Mouse (Mus musculus): ENCODE measurements around the gene Slc7a11. TPM values are rescaled to one million over a fixed set of nuclear protein-coding genes. Genes with fewer than 3 reads are reported as not detected.

The Slc7a11 gene
- polyA plus RNA-seq, 1 experiment from 2014 or later, result 0.11 TPM

DNA sequence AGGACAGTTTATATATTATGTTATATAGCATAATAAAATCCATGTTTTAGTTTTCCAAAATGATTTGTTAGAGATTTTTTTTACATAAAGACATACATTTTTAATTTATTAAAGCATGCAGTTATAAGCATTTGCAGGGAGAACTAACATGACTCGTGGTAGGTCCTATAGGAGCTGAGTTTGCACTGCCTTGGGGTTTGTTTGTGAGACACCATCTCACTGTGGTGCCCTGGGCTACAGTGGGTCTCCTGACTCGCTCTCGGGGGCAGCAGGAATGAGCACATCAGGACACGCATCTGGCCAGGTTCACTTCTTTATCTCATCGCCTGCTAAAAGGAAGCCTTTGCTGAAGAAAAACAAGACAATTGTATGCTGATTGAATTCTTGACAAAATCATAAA lies 257.0 kb downstream of the Slc7a11 start:
- Histone ChIP-seq H3K9me3 (ENCODE audit: low read depth, low read length) (no peaks in the 10 kb centered on the region), H3K4me3 (ENCODE audit: low read depth, low read length) (no peak overlapping the region), H3K27ac (ENCODE audit: low read depth) (no peak overlapping the region), H3K9ac (no peak overlapping the region), H3K4me1 (ENCODE audit: insufficient read depth) (no peaks in the 10 kb centered on the region), H3K4me2 (no peak overlapping the region), H3K27me3 (ENCODE audit: insufficient read depth, low read length) (no peaks in the 10 kb centered on the region), H3K36me3 (ENCODE audit: insufficient read depth) (no peaks in the 10 kb centered on the region)
- DNase-seq (no peak), ATAC-seq (ENCODE audit: insufficient read depth) (peak; percentile 63)
- no peak for TF ChIP-seq CTCF (IDR thresholded peaks at IDR 0.05; ENCODE audit: low read depth)
- 51% methylated on average over 5 of the region's 5 CpGs for WGBS

DNA sequence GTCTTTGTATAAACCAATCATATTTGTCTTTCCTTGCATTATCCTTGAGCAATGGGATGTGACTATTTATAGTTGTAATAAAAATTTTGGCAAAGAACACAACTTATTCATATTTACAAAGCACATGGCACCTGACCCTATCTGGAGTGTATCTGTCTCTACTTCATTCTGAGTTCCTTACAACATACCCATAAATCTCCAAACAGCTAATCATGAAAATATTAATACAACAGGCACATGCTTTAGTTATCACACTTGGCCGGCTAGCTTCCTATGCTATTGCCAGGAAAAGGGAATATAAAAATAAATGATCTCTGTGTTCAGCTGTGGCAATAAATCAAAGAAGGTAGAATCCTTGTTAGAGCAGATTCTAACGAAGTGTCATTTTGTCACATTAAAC lies 257.5 kb downstream of the Slc7a11 start:
- WGBS, result 37% methylated on average over 2 of the region's 2 CpGs
- no peak overlapping the region for H3K4me2 ChIP-seq
- H3K4me1 ChIP-seq (ENCODE audit: insufficient read depth), result no peaks in the 10 kb centered on the region
- no peaks in the 10 kb centered on the region for H3K36me3 ChIP-seq (ENCODE audit: insufficient read depth)
- H3K9me3 ChIP-seq (ENCODE audit: low read depth, low read length), result no peaks in the 10 kb centered on the region
- H3K27me3 ChIP-seq (ENCODE audit: insufficient read depth, low read length), result no peaks in the 10 kb centered on the region
- no peak overlapping the region for H3K27ac ChIP-seq (ENCODE audit: low read depth)
- no peak overlapping the region for H3K4me3 ChIP-seq (ENCODE audit: low read depth, low read length)
- no peak for TF ChIP-seq CTCF (IDR thresholded peaks at IDR 0.05; ENCODE audit: low read depth)
- DNase-seq (peak; percentile 86), ATAC-seq (ENCODE audit: insufficient read depth) (peak; percentile 96)
- no peak overlapping the region for H3K9ac ChIP-seq

GRCm38 (mm10) chr3:50160756-50161155 lies 282.7 kb downstream of the Slc7a11 start:
- H3K9me3 ChIP-seq (ENCODE audit: low read depth, low read length), result no peaks in the 10 kb centered on the region
- H3K4me2 ChIP-seq, result no peak overlapping the region
- WGBS, result 73% methylated on average over 2 of the region's 2 CpGs
- ATAC-seq (ENCODE audit: insufficient read depth), result no peak
- no peak for DNase-seq
- no peaks in the 10 kb centered on the region for H3K36me3 ChIP-seq (ENCODE audit: insufficient read depth)
- no peak overlapping the region for H3K27ac ChIP-seq (ENCODE audit: low read depth)
- H3K4me1 ChIP-seq (ENCODE audit: insufficient read depth), result no peaks in the 10 kb centered on the region
- no peaks in the 10 kb centered on the region for H3K27me3 ChIP-seq (ENCODE audit: insufficient read depth, low read length)
- no peak overlapping the region for H3K4me3 ChIP-seq (ENCODE audit: low read depth, low read length)
- H3K9ac ChIP-seq, result no peak overlapping the region
- no peak for TF ChIP-seq CTCF (IDR thresholded peaks at IDR 0.05; ENCODE audit: low read depth)

- no peak overlapping the region for H3K9ac ChIP-seq
- H3K4me2 ChIP-seq, result no peak overlapping the region
- no peaks in the 10 kb centered on the region for H3K4me1 ChIP-seq (ENCODE audit: insufficient read depth)
- H3K27ac ChIP-seq (ENCODE audit: low read depth), result no peak overlapping the region
- no peak for TF ChIP-seq CTCF (IDR thresholded peaks at IDR 0.05; ENCODE audit: low read depth)
- no peaks in the 10 kb centered on the region for H3K9me3 ChIP-seq (ENCODE audit: low read depth, low read length)
- H3K27me3 ChIP-seq (ENCODE audit: insufficient read depth, low read length), result no peaks in the 10 kb centered on the region
- H3K36me3 ChIP-seq (ENCODE audit: insufficient read depth), result no peaks in the 10 kb centered on the region
- DNase-seq (no peak), ATAC-seq (ENCODE audit: insufficient read depth) (no peak)
- no peak overlapping the region for H3K4me3 ChIP-seq (ENCODE audit: low read depth, low read length)
These were observed 299.3 kb downstream of the Slc7a11 start for GRCm38 (mm10) chr3:50144144-50144543.

DNA sequence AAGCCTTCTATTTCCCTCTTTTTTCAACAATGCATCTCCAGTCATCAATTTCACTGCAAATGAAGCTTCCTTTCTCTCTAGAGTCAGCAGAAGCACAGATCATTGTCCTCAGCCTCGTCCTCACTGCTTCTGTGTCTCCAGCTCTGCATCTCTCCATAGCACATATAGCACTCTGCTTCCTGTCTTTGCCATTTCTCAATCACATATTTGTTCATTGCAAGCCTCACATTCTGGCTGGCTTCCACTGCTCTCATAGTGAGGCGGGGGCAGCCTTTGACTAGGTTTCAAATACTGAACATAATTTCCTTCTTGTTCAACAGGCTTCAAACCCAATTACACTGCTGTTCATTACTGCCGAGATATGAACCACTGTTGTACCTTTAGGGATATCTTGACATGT lies 305.1 kb downstream of the Slc7a11 start:
- Histone ChIP-seq H3K27me3 (ENCODE audit: insufficient read depth, low read length) (no peaks in the 10 kb centered on the region), H3K4me3 (ENCODE audit: low read depth, low read length) (no peak overlapping the region), H3K27ac (ENCODE audit: low read depth) (no peak overlapping the region), H3K36me3 (ENCODE audit: insufficient read depth) (no peaks in the 10 kb centered on the region), H3K9ac (no peak overlapping the region), H3K9me3 (ENCODE audit: low read depth, low read length) (no peaks in the 10 kb centered on the region), H3K4me1 (ENCODE audit: insufficient read depth) (no peaks in the 10 kb centered on the region), H3K4me2 (no peak overlapping the region)
- 34% methylated on average over 3 of the region's 3 CpGs for WGBS
- no peak for TF ChIP-seq CTCF (IDR thresholded peaks at IDR 0.05; ENCODE audit: low read depth)
- ATAC-seq (ENCODE audit: insufficient read depth) (peak; percentile 78; the same call in 1 of the 2 replicates), DNase-seq (peak; percentile 84)

- ATAC-seq (ENCODE audit: insufficient read depth) (no peak), DNase-seq (no peak)
- no peaks in the 10 kb centered on the region for H3K4me1 ChIP-seq (ENCODE audit: insufficient read depth)
- no peaks in the 10 kb centered on the region for H3K36me3 ChIP-seq (ENCODE audit: insufficient read depth)
- TF ChIP-seq CTCF (IDR thresholded peaks at IDR 0.05; ENCODE audit: low read depth), result no peak
- 59% methylated on average over 5 of the region's 5 CpGs for WGBS
- H3K27me3 ChIP-seq (ENCODE audit: insufficient read depth, low read length), result no peaks in the 10 kb centered on the region
- H3K9me3 ChIP-seq (ENCODE audit: low read depth, low read length), result no peaks in the 10 kb centered on the region
- H3K4me2 ChIP-seq, result no peak overlapping the region
- H3K9ac ChIP-seq, result no peak overlapping the region
- H3K4me3 ChIP-seq (ENCODE audit: low read depth, low read length), result no peak overlapping the region
- H3K27ac ChIP-seq (ENCODE audit: low read depth), result no peak overlapping the region
These were observed 311.2 kb downstream of the Slc7a11 start for GRCm38 (mm10) chr3:50132204-50132603.

DNA sequence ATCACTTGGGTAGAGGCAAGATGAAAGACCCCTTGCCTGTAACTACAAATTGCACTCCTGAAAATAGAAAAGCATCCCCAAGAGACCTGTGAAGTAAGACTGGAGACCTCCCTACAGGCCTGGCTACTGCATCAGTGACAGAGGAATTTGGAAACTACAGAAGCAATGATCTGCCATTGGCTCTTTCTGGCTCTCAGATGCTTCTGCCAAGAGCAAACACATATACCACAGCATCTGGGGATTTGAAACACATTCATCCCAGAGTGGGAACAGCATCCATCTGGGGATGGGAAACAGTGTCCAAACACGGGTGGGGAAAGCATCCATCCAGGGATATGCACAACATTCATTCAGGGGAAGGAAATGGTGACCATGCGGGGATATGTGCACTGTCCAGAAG lies 313.1 kb downstream of the Slc7a11 start:
- H3K4me2 ChIP-seq, result no peak overlapping the region
- no peaks in the 10 kb centered on the region for H3K27me3 ChIP-seq (ENCODE audit: insufficient read depth, low read length)
- H3K36me3 ChIP-seq (ENCODE audit: insufficient read depth), result no peaks in the 10 kb centered on the region
- no peak for DNase-seq
- ATAC-seq (ENCODE audit: insufficient read depth), result no peak
- no peaks in the 10 kb centered on the region for H3K4me1 ChIP-seq (ENCODE audit: insufficient read depth)
- TF ChIP-seq CTCF (IDR thresholded peaks at IDR 0.05; ENCODE audit: low read depth), result no peak
- 86% methylated on average over 2 of the region's 2 CpGs for WGBS
- no peak overlapping the region for H3K9ac ChIP-seq
- no peaks in the 10 kb centered on the region for H3K9me3 ChIP-seq (ENCODE audit: low read depth, low read length)
- no peak overlapping the region for H3K4me3 ChIP-seq (ENCODE audit: low read depth, low read length)
- no peak overlapping the region for H3K27ac ChIP-seq (ENCODE audit: low read depth)

- no peak for ATAC-seq (ENCODE audit: insufficient read depth)
- Histone ChIP-seq H3K9ac (no peak overlapping the region), H3K9me3 (ENCODE audit: low read depth, low read length) (no peaks in the 10 kb centered on the region), H3K4me3 (ENCODE audit: low read depth, low read length) (no peak overlapping the region), H3K36me3 (ENCODE audit: insufficient read depth) (no peaks in the 10 kb centered on the region), H3K27me3 (ENCODE audit: insufficient read depth, low read length) (no peaks in the 10 kb centered on the region), H3K4me1 (ENCODE audit: insufficient read depth) (no peaks in the 10 kb centered on the region), H3K4me2 (no peak overlapping the region), H3K27ac (ENCODE audit: low read depth) (no peak overlapping the region)
- TF ChIP-seq CTCF (IDR thresholded peaks at IDR 0.05; ENCODE audit: low read depth), result peak; percentile 35; the same call in 1 of the 2 replicates
- DNase-seq, result peak; percentile 50
- WGBS, result 71% methylated on average over 1 of the region's 1 CpGs
These were observed 322.4 kb downstream of the Slc7a11 start for GRCm38 (mm10) chr3:50121001-50121400.
